Mouse (Mus musculus) spleen, adult 2 months (tissue): ENCODE results near the gene Lhfpl2. TPM values are rescaled to one million over a fixed set of nuclear protein-coding genes. Genes with fewer than 3 reads are reported as not detected.
"Not testable (repeated sequence)": the region's sequence is repeated elsewhere in the genome, so short reads cannot be mapped to it uniquely, and the experiment has no call there.

ENCODE experiments used
- DNase-seq, 2 experiments: peaks; one replicate each; pipeline versions ENCODE4 v3.0.0 to v3.0.0-alpha.2; 2012 to 2021; ENCODE audit warnings: low spot score in 2 of 2, low read depth in 1 of 2
- H3K27ac ChIP-seq: fragments of 200-500 bp; 2 replicates; pipeline ENCODE4 v1.5.1; 2012; ENCODE audit warnings: low read length, inconsistent platforms; ENCODE audit not compliant: insufficient read depth
- H3K27me3 ChIP-seq: fragments of 200-500 bp; 2 replicates; pipeline ENCODE4 v1.6.1; 2012; ENCODE audit warnings: mild to moderate bottlenecking, moderate library complexity, low read length, inconsistent platforms; ENCODE audit not compliant: control insufficient read depth, insufficient read depth
- H3K36me3 ChIP-seq: fragments of 200-500 bp; 2 replicates; pipeline ENCODE4 v1.6.1; 2012; ENCODE audit warnings: mild to moderate bottlenecking, low read length, inconsistent platforms; ENCODE audit not compliant: control insufficient read depth, insufficient read depth
- H3K4me1 ChIP-seq: fragments of 200-500 bp; 2 replicates; pipeline ENCODE4 v1.6.1; 2011; ENCODE audit warnings: inconsistent platforms; ENCODE audit not compliant: control insufficient read depth, insufficient read depth, insufficient read length
- H3K4me3 ChIP-seq: fragments of 200-500 bp; 2 replicates; pipeline ENCODE4 v1.5.1; 2011; ENCODE audit warnings: mild to moderate bottlenecking, inconsistent platforms; ENCODE audit not compliant: insufficient read depth, insufficient read length; ENCODE audit errors: extremely low read depth
- CTCF ChIP-seq: fragments of 200-500 bp; IDR thresholded peaks from 2 replicates; pipeline ENCODE4 v1.5.1; 2011; ENCODE audit warnings: mild to moderate bottlenecking, inconsistent platforms; ENCODE audit not compliant: insufficient read depth, insufficient read length, insufficient replicate concordance; ENCODE audit errors: extremely low read depth
- POLR2A ChIP-seq: fragments of 200-500 bp; IDR thresholded peaks from 2 replicates; pipeline ENCODE4 v1.6.1; 2011; ENCODE audit warnings: low read depth, low read length, inconsistent platforms
- WGBS: fragments of 180-500 bp; shearing (Covaris S2); methylation state at CpG from one replicate; pipeline ENCODE4 v1.1.7; 2018; 5-methylcytosine and 5-hydroxymethylcytosine counted together
- polyA plus RNA-seq: library from polyadenylated mRNA; depleted of rRNA; stranded (reverse); fragments of >200 nt; gene quantifications from 2 replicates; pipeline ENCODE4 v1.2.3, GENCODE M21; 2012; rRNA removed

Gene Lhfpl2
- polyA plus RNA-seq = 4.8 and 6.8 TPM in 2 replicates

GRCm38 (mm10) chr13:94057563-94058560 lies at the start of gene Lhfpl2:
Gene Lhfpl2 (plus strand): TSS chr13:94057796.
- H3K27ac ChIP-seq = no peak within 1 kb of the TSS
- peaks cover 22% of the 10 kb centered on the region for H3K27me3 ChIP-seq

GRCm38 (mm10) chr13:94011996-94012575 lies 45.5 kb upstream of the Lhfpl2 start:
- WGBS = 94% methylated on average over 4 of the region's 4 CpGs
- TF ChIP-seq POLR2A (no peak), CTCF (no peak)
- Histone ChIP-seq H3K27me3 (no peaks in the 10 kb centered on the region), H3K4me1 (no peaks in the 10 kb centered on the region), H3K36me3 (no peaks in the 10 kb centered on the region), H3K27ac (no peak overlapping the region), H3K4me3 (no peak overlapping the region)
- DNase-seq = no peak

More at GRCm38 (mm10) chr13:94057563-94058560, at the start of gene Lhfpl2:
- peak within 1 kb of the TSS; percentile 50 for H3K4me3 ChIP-seq
- H3K36me3 ChIP-seq = no peaks in the 10 kb centered on the region
- DNase-seq = no peak
- WGBS = 1% methylated on average over 84 of the region's 85 CpGs
- H3K4me1 ChIP-seq = peaks cover 4% of the 10 kb centered on the region
- TF ChIP-seq POLR2A (no peak), CTCF (no peak)

GRCm38 (mm10) chr13:94013986-94014385 lies 43.6 kb upstream of the Lhfpl2 start:
- no peaks in the 10 kb centered on the region for H3K36me3 ChIP-seq
- H3K4me1 ChIP-seq = no peaks in the 10 kb centered on the region
- H3K4me3 ChIP-seq = no peak overlapping the region
- H3K27ac ChIP-seq = no peak overlapping the region
- WGBS = 93% methylated on average over 10 of the region's 10 CpGs
- TF ChIP-seq CTCF = no peak
- no peak for TF ChIP-seq POLR2A
- H3K27me3 ChIP-seq = no peaks in the 10 kb centered on the region
- DNase-seq = no peak

- H3K27me3 ChIP-seq, H3K4me3 ChIP-seq, H3K27ac ChIP-seq, H3K4me1 ChIP-seq, H3K36me3 ChIP-seq, DNase-seq: not testable (repeated sequence)
- WGBS = 80% methylated on average over 9 of the region's 13 CpGs
Measured at GRCm38 (mm10) chr13:94024575-94024974, 33.0 kb upstream of the Lhfpl2 start.

GRCm38 (mm10) chr13:94029147-94029546 lies 28.4 kb upstream of the Lhfpl2 start:
- WGBS = 94% methylated on average over 10 of the region's 10 CpGs
- Histone ChIP-seq H3K4me3 (no peak overlapping the region), H3K27me3 (no peaks in the 10 kb centered on the region), H3K4me1 (no peaks in the 10 kb centered on the region), H3K27ac (no peak overlapping the region), H3K36me3 (no peaks in the 10 kb centered on the region)
- no peak for DNase-seq
- TF ChIP-seq CTCF = no peak
- TF ChIP-seq POLR2A = no peak

GRCm38 (mm10) chr13:94030551-94030950 lies 27.0 kb upstream of the Lhfpl2 start:
- H3K36me3 ChIP-seq = no peaks in the 10 kb centered on the region
- H3K4me1 ChIP-seq = no peaks in the 10 kb centered on the region
- H3K27ac ChIP-seq = no peak overlapping the region
- no peaks in the 10 kb centered on the region for H3K27me3 ChIP-seq
- no peak for DNase-seq
- TF ChIP-seq CTCF (no peak), POLR2A (no peak)
- 87% methylated on average over 2 of the region's 2 CpGs for WGBS
- H3K4me3 ChIP-seq = no peak overlapping the region
